Mouse (Mus musculus) heart, postnatal 0 days (tissue): ENCODE measurements at regions not wholly inside any gene's neighbourhood (a gene's known extent, or its start where the extent isn't known, plus 50 kb on each side); places are given as distances from the start of the nearest gene placed in this dataset.

Experiments used
- ATAC-seq: fragments of 200-750 bp; cut with Nextera tagmentation; 2 replicates; pipeline ENCODE4 v1.8.0; 2017; ENCODE audit warnings: low read depth, moderate number of reproducible peaks, moderate library complexity; ENCODE audit not compliant: insufficient read depth
- DNase-seq: peaks from one replicate; pipeline ENCODE4 v3.0.0-alpha.2; 2016; ENCODE audit warnings: low spot score
- H3K27ac ChIP-seq: fragments of 300-500 bp; sonication (generic); 2 replicates; pipeline ENCODE4 v1.5.1; 2014; ENCODE audit warnings: low read depth, mild to moderate bottlenecking
- H3K27me3 ChIP-seq: fragments of 300-500 bp; sonication (generic); 2 replicates; pipeline ENCODE4 v1.6.1; 2014; ENCODE audit warnings: low read length, mixed read lengths; ENCODE audit not compliant: control insufficient read depth, insufficient read depth
- H3K36me3 ChIP-seq: fragments of 300-500 bp; sonication (generic); replicated peaks from 2 replicates; pipeline ENCODE4 v1.6.1; 2014; ENCODE audit warnings: low read length, mixed read lengths; ENCODE audit not compliant: control insufficient read depth, insufficient read depth
- H3K4me1 ChIP-seq: fragments of 300-500 bp; sonication (generic); 2 replicates; pipeline ENCODE4 v1.6.1; 2014; ENCODE audit warnings: antibody characterized with exemption; ENCODE audit not compliant: control insufficient read depth, insufficient read depth
- H3K4me2 ChIP-seq: fragments of 300-500 bp; sonication (generic); 2 replicates; pipeline ENCODE4 v1.6.1; 2014; ENCODE audit warnings: low read depth, mild to moderate bottlenecking, low read length, moderate library complexity
- H3K4me3 ChIP-seq: fragments of 300-500 bp; sonication (generic); 2 replicates; pipeline ENCODE4 v1.5.1; 2014; ENCODE audit warnings: low read depth, low read length
- H3K9ac ChIP-seq: fragments of 300-500 bp; sonication (generic); replicated peaks from 2 replicates; pipeline ENCODE4 v1.6.1; 2014; ENCODE audit warnings: low read depth, low read length, mixed read lengths
- H3K9me3 ChIP-seq: fragments of 300-500 bp; sonication (generic); replicated peaks from 2 replicates; pipeline ENCODE4 v1.6.1; 2016; ENCODE audit warnings: low read length; ENCODE audit not compliant: control insufficient read depth
- CTCF ChIP-seq: IDR thresholded peaks from 2 replicates; pipeline ENCODE4 v1.5.1; 2016; ENCODE audit warnings: antibody characterized with exemption, control low read depth, low read depth
- EP300 ChIP-seq: IDR thresholded peaks from 2 replicates; pipeline ENCODE4 v1.6.1; 2016; ENCODE audit warnings: antibody characterized with exemption, low read depth
- WGBS: fragments of 180-500 bp; shearing (Covaris S2); extraction: QIAGEN DNeasy Blood & Tissue Kit; methylation state at CpG from one replicate; pipeline ENCODE4 v1.1.7; 2014; 5-methylcytosine and 5-hydroxymethylcytosine counted together

DNA sequence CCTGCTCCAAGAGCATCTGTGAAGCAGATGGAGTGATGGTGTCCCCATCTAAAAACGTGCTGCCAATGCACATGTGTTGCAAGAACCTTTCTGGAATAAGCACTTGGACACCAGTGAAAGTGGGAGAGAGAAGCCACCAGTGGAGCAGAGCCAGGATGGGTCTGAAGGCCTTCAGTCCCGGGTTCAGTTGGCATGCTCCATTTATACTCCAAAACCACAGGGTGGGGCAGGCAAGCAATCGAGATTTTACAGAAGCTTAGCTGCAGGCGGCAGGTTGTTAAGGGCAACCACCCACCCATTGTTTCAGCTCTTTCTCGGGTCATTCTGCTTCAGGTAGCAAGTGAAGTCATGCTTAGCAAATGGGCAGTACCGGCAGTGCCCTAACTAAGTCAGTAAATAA lies 51.8 kb upstream of the Sv2b start:
- H3K9me3 ChIP-seq = no peaks in the 10 kb centered on the region
- ATAC-seq = no peak
- H3K4me1 ChIP-seq = no peaks in the 10 kb centered on the region
- H3K27me3 ChIP-seq = no peaks in the 10 kb centered on the region
- no peak overlapping the region for H3K4me3 ChIP-seq
- no peak overlapping the region for H3K27ac ChIP-seq
- H3K36me3 ChIP-seq = no peaks in the 10 kb centered on the region
- no peak overlapping the region for H3K4me2 ChIP-seq
- WGBS = 57% methylated on average over 6 of the region's 6 CpGs
- DNase-seq = no peak
- no peak for TF ChIP-seq EP300
- TF ChIP-seq CTCF = no peak
- H3K9ac ChIP-seq = no peak overlapping the region

DNA sequence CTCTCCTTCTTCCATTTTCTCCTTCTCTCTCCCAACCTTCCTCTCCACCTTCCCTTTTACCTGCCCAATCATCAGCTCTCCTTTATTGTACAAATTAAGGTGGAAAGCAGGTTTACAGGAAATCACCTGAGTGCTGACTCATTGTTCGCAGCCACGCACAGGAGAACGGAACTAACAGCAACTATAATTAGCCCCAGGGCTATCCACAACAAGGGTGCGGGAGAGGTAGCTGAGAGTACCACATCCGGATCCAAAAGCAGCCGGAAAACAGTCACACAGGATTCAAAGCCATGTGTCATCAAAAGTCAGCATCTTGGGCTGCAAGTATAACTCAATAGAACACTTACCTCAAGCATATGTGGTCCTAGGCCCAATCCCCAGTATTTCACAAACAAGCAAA lies 53.5 kb upstream of the Sv2b start:
- WGBS = 72% methylated on average over 6 of the region's 6 CpGs
- Histone ChIP-seq H3K9me3 (no peaks in the 10 kb centered on the region), H3K27ac (no peak overlapping the region), H3K9ac (no peak overlapping the region), H3K36me3 (no peaks in the 10 kb centered on the region), H3K4me1 (no peaks in the 10 kb centered on the region), H3K27me3 (no peaks in the 10 kb centered on the region), H3K4me2 (no peak overlapping the region), H3K4me3 (no peak overlapping the region)
- TF ChIP-seq CTCF = no peak
- ATAC-seq = no peak
- no peak for DNase-seq

DNA sequence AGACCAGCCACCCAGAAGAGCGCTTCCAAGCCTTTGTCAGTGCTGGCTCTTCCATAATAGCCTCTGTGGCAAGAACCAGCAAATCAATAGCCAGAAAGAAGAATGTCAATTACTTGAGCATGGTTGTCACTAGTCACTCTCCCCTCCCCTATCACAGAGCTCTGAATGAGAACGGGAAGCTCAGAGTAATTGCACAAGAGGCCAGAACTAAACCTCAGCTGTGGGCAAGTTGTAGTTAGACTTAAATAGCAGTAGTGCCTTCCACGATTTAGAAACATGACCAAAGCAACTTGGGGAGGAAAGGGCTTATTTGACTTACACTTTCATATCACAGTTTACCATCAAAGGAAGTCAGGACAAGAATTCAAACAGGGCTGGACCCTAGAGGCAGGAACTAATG lies 56.4 kb upstream of the Sv2b start:
- H3K27me3 ChIP-seq = no peaks in the 10 kb centered on the region
- H3K4me1 ChIP-seq = no peaks in the 10 kb centered on the region
- DNase-seq (no peak), ATAC-seq (no peak)
- H3K4me2 ChIP-seq = no peak overlapping the region
- no peak for TF ChIP-seq CTCF
- TF ChIP-seq EP300 = no peak
- no peak overlapping the region for H3K4me3 ChIP-seq
- H3K9ac ChIP-seq = no peak overlapping the region
- no peak overlapping the region for H3K27ac ChIP-seq
- H3K9me3 ChIP-seq = no peaks in the 10 kb centered on the region
- H3K36me3 ChIP-seq = no peaks in the 10 kb centered on the region
- 70% methylated on average over 3 of the region's 3 CpGs for WGBS

DNA sequence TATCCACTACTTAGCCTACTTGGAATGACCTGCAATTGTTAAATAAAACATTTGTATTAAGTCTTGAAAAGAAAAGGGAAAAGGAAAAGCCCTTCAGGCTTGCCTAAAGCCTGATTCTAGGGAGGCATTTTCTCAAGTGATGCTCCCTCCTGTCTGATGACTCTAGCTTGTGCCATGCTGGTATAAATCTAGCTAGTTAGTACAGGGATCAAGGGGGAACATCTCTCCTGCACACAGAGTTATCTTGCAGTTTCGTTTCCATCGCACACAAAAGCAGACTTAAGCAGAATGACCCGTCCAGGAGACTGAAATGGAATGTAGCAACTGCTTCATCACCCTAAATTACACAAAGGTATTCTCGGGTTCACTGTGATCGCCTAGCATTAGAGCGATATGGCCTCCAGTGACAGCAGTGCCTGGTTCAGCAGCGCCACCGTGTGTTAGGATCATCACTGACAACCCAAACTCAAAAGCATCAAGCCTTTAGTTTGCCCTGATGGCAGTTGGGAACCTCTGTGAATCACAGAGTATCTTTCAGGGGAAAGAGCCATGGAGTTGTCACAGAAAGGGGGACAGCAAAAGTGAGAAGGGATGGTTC lies 57.3 kb upstream of the Sv2b start:
- 0 out of 2 replicates have a peak, but pooled peaks have one; percentile 24 for ATAC-seq
- Histone ChIP-seq H3K9ac (no peak overlapping the region), H3K27ac (no peak overlapping the region), H3K4me3 (no peak overlapping the region), H3K36me3 (no peaks in the 10 kb centered on the region), H3K27me3 (no peaks in the 10 kb centered on the region), H3K9me3 (no peaks in the 10 kb centered on the region), H3K4me1 (no peaks in the 10 kb centered on the region), H3K4me2 (no peak overlapping the region)
- peak; percentile 52 for DNase-seq
- 4% methylated on average over 8 of the region's 8 CpGs for WGBS
- TF ChIP-seq EP300 (no peak), CTCF (peak; percentile 97)

DNA sequence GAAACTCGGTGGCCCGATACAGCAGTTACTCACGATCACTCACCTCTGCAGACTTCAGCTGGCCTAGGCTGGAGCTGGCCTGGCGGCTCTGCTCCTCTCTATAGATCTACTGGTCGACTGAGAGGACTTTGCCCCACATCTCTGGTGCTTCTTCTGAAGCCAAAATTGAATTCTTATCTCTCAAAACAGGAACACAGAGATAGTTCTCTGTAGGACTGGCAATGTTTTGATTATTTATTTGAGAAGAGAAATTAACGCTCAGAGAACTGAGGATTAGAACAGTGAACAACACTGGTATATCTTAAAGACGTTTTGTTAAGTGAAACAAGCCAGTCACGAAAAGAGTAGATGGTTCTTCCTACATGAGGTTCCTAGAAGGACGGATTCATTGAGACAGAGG lies 59.3 kb upstream of the Sv2b start:
- Histone ChIP-seq H3K4me3 (no peak overlapping the region), H3K4me2 (no peak overlapping the region), H3K9me3 (no peaks in the 10 kb centered on the region), H3K9ac (no peak overlapping the region), H3K27me3 (no peaks in the 10 kb centered on the region), H3K4me1 (peaks cover 5% of the 10 kb centered on the region; the same call in 1 of the 2 replicates), H3K36me3 (no peaks in the 10 kb centered on the region), H3K27ac (no peak overlapping the region)
- WGBS = 73% methylated on average over 9 of the region's 9 CpGs
- ATAC-seq (no peak), DNase-seq (no peak)
- TF ChIP-seq EP300 = no peak
- no peak for TF ChIP-seq CTCF

DNA sequence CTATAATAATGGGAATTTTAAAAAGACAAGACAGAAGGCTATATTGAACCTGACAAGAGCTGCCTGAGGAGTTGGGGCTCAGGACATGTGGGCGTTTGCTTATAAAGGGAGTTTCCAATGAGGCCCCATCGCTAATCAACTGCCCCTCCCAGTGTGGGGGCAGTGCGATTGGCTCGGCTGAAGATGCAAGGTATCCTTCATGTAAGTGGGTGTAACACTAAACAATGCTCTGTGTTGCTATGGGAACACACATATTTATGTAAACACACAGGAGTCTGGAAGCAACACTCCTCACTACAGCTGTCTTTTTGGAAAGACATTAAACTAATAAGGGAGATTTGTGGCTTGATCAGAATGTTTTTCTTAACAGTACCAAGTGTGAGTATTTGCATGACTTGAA lies 60.3 kb upstream of the Sv2b start:
- Histone ChIP-seq H3K27ac (no peak overlapping the region), H3K9ac (no peak overlapping the region), H3K4me2 (no peak overlapping the region), H3K4me1 (peaks cover 5% of the 10 kb centered on the region; the same call in 1 of the 2 replicates), H3K4me3 (no peak overlapping the region), H3K36me3 (no peaks in the 10 kb centered on the region), H3K27me3 (no peaks in the 10 kb centered on the region), H3K9me3 (no peaks in the 10 kb centered on the region)
- DNase-seq = no peak
- no peak for ATAC-seq
- TF ChIP-seq CTCF (no peak), EP300 (no peak)
- WGBS = 49% methylated on average over 4 of the region's 4 CpGs
